Mouse (Mus musculus): ENCODE results near the gene Btf3. TPM values are rescaled to one million over a fixed set of nuclear protein-coding genes. Genes with fewer than 3 reads are reported as not detected.
A peak's percentile ranks its signal among the peaks of the same experiment; 100 is the strongest.

Gene Btf3
- total RNA-seq, 1 experiment from 2014 or later = 364 TPM

- DNase-seq = no peak
Measured at GRCm38 (mm10) chr13:98340506-98340905, 23.7 kb upstream of the Btf3 start.

- DNase-seq = no peak
Measured at GRCm38 (mm10) chr13:98336205-98336604, 19.4 kb upstream of the Btf3 start.

GRCm38 (mm10) chr13:98332106-98332505 is 15.3 kb upstream of the Btf3 start:
- peak; percentile 56 for DNase-seq

- DNase-seq = no peak
Measured at GRCm38 (mm10) chr13:98325034-98325433, 8.2 kb upstream of the Btf3 start.

- DNase-seq = no peak
Measured at GRCm38 (mm10) chr13:98317911-98318310, 1.1 kb upstream of the Btf3 start.

- DNase-seq = peak; percentile 18
Measured at GRCm38 (mm10) chr13:98317246-98317677, 456 bp upstream of the Btf3 start.

GRCm38 (mm10) chr13:98316140-98316479 is 696 bp downstream of the Btf3 start:
- no peak for DNase-seq

GRCm38 (mm10) chr13:98315124-98315523 is 1.7 kb downstream of the Btf3 start:
- no peak for DNase-seq

GRCm38 (mm10) chr13:98313631-98314030 is 3.2 kb downstream of the Btf3 start:
- DNase-seq = no peak

- DNase-seq = no peak
Measured at GRCm38 (mm10) chr13:98311597-98311996, 5.2 kb downstream of the Btf3 start.

GRCm38 (mm10) chr13:98308724-98309123 is 8.1 kb downstream of the Btf3 start:
- DNase-seq = no peak

GRCm38 (mm10) chr13:98308004-98308403 is 8.8 kb downstream of the Btf3 start:
- DNase-seq = no peak

GRCm38 (mm10) chr13:98306852-98307475 is 9.8 kb downstream of the Btf3 start:
- no peak for DNase-seq

- DNase-seq = no peak
Measured at GRCm38 (mm10) chr13:98306393-98306792, 10.4 kb downstream of the Btf3 start.

GRCm38 (mm10) chr13:98305257-98305656 is 11.5 kb downstream of the Btf3 start:
- DNase-seq = no peak

- DNase-seq = peak; percentile 84
Measured at GRCm38 (mm10) chr13:98298833-98299758, 17.7 kb downstream of the Btf3 start.

GRCm38 (mm10) chr13:98297883-98298482 is 18.8 kb downstream of the Btf3 start:
- DNase-seq = no peak

- DNase-seq = no peak
Measured at GRCm38 (mm10) chr13:98296072-98296471, 20.7 kb downstream of the Btf3 start.

- DNase-seq = no peak
Measured at GRCm38 (mm10) chr13:98291712-98292111, 25.1 kb downstream of the Btf3 start.

- no peak for DNase-seq
Measured at GRCm38 (mm10) chr13:98290719-98291118, 26.1 kb downstream of the Btf3 start.

GRCm38 (mm10) chr13:98280990-98281650 is 35.7 kb downstream of the Btf3 start:
- DNase-seq = no peak

- DNase-seq = no peak
Measured at GRCm38 (mm10) chr13:98279686-98280085, 37.1 kb downstream of the Btf3 start, which contains the start of gene Gm21976. TSS of gene Gm21976 (plus strand) at chr13:98279887.

GRCm38 (mm10) chr13:98277501-98277900 is 39.3 kb downstream of the Btf3 start:
- no peak for DNase-seq

Measured in adrenal gland, postnatal 14 days (tissue).